Mouse (Mus musculus) intestine, postnatal 0 days (tissue): ENCODE measurements around the gene Krt84. TPM values are rescaled to one million over a fixed set of nuclear protein-coding genes. Genes with fewer than 3 reads are reported as not detected.
"Not testable (repeated sequence)": the region's sequence is repeated elsewhere in the genome, so short reads cannot be mapped to it uniquely, and the experiment has no call there.

Experiments
- ATAC-seq: fragments of 200-750 bp; cut with Nextera tagmentation; 2 replicates; pipeline ENCODE4 v1.8.0; 2017; ENCODE audit warnings: mild to moderate bottlenecking, moderate TSS enrichment, moderate library complexity
- H3K27ac ChIP-seq: fragments of 300-500 bp; sonication (generic); 2 replicates; pipeline ENCODE4 v1.5.1; 2014; ENCODE audit warnings: mild to moderate bottlenecking, low read depth, low read length, moderate library complexity
- H3K27me3 ChIP-seq: fragments of 300-500 bp; sonication (generic); replicated peaks from 2 replicates; pipeline ENCODE4 v1.6.1; 2014; ENCODE audit warnings: low read length, mixed read lengths; ENCODE audit not compliant: control insufficient read depth, insufficient read depth
- H3K36me3 ChIP-seq: fragments of 300-500 bp; sonication (generic); 2 replicates; pipeline ENCODE4 v1.6.1; 2014; ENCODE audit warnings: mild to moderate bottlenecking, moderate library complexity; ENCODE audit not compliant: control insufficient read depth, insufficient read depth
- H3K4me1 ChIP-seq: fragments of 300-500 bp; sonication (generic); replicated peaks from 2 replicates; pipeline ENCODE4 v1.6.1; 2014; ENCODE audit warnings: antibody characterized with exemption, low read length, mixed read lengths; ENCODE audit not compliant: control insufficient read depth, insufficient read depth
- H3K4me2 ChIP-seq: fragments of 300-500 bp; sonication (generic); replicated peaks from 2 replicates; pipeline ENCODE4 v1.6.1; 2014; ENCODE audit warnings: low read depth, mild to moderate bottlenecking, moderate library complexity
- H3K4me3 ChIP-seq: fragments of 300-500 bp; sonication (generic); 2 replicates; pipeline ENCODE4 v1.5.1; 2014; ENCODE audit warnings: low read depth, low read length
- H3K9ac ChIP-seq: fragments of 300-500 bp; sonication (generic); 2 replicates; pipeline ENCODE4 v1.6.1; 2014; ENCODE audit warnings: mild to moderate bottlenecking, low read depth, low read length
- H3K9me3 ChIP-seq: fragments of 300-500 bp; sonication (generic); 2 replicates; pipeline ENCODE4 v1.6.1; 2016; ENCODE audit warnings: mixed run types; ENCODE audit not compliant: control insufficient read depth
- CTCF ChIP-seq: sonication (generic); IDR thresholded peaks from 2 replicates; pipeline ENCODE4 v1.5.1; 2016; ENCODE audit warnings: low read depth, mild to moderate bottlenecking, control low read depth, antibody characterized with exemption, moderate library complexity
- WGBS: fragments of 180-500 bp; shearing (Covaris S2); extraction: QIAGEN DNeasy Blood & Tissue Kit; methylation state at CpG from one replicate; pipeline ENCODE4 v1.1.7; 2014; 5-methylcytosine and 5-hydroxymethylcytosine counted together
- polyA plus RNA-seq: library from polyadenylated mRNA; unstranded; fragments of >200 nt; fragmentation: Nextera tagmentation; extraction: Ambion mirVana; gene quantifications from 2 replicates; pipeline ENCODE4 v1.2.1, GENCODE M21; 2015

Gene Krt84
- polyA plus RNA-seq, 1 experiment from 2014 or later: 0.21 TPM

- no peaks in the 10 kb centered on the region for H3K36me3 ChIP-seq
- no peak overlapping the region for H3K4me2 ChIP-seq
- H3K27ac ChIP-seq: no peak overlapping the region
- H3K9ac ChIP-seq: no peak overlapping the region
- no peaks in the 10 kb centered on the region for H3K9me3 ChIP-seq
- no peaks in the 10 kb centered on the region for H3K27me3 ChIP-seq
- no peak for TF ChIP-seq CTCF
- no peak for ATAC-seq
- no peak overlapping the region for H3K4me3 ChIP-seq
- 55% methylated on average over 4 of the region's 4 CpGs for WGBS
- no peaks in the 10 kb centered on the region for H3K4me1 ChIP-seq
These were observed 5.9 kb upstream of the Krt84 start for GRCm38 (mm10) chr15:101538580-101538900.

GRCm38 (mm10) chr15:101537864-101538579, 5.4 kb upstream of the Krt84 start:
- H3K36me3 ChIP-seq: no peaks in the 10 kb centered on the region
- H3K4me2 ChIP-seq: no peak overlapping the region
- H3K4me1 ChIP-seq: no peaks in the 10 kb centered on the region
- no peak overlapping the region for H3K9ac ChIP-seq
- H3K27me3 ChIP-seq: no peaks in the 10 kb centered on the region
- no peak overlapping the region for H3K4me3 ChIP-seq
- no peaks in the 10 kb centered on the region for H3K9me3 ChIP-seq
- peak; percentile 55 for ATAC-seq
- TF ChIP-seq CTCF: peak; percentile 53
- H3K27ac ChIP-seq: no peak overlapping the region
- WGBS: 34% methylated on average over 7 of the region's 7 CpGs

- ATAC-seq: no peak
- 52% methylated on average over 9 of the region's 9 CpGs for WGBS
- TF ChIP-seq CTCF: no peak
- H3K27ac ChIP-seq: no peak overlapping the region
- H3K27me3 ChIP-seq: no peaks in the 10 kb centered on the region
- H3K4me1 ChIP-seq: no peaks in the 10 kb centered on the region
- H3K9me3 ChIP-seq: no peaks in the 10 kb centered on the region
- H3K4me3 ChIP-seq: no peak overlapping the region
- no peak overlapping the region for H3K9ac ChIP-seq
- H3K36me3 ChIP-seq: no peaks in the 10 kb centered on the region
- no peak overlapping the region for H3K4me2 ChIP-seq
These were observed 3.6 kb upstream of the Krt84 start for GRCm38 (mm10) chr15:101536054-101536850.

- H3K4me1 ChIP-seq: no peaks in the 10 kb centered on the region
- no peak overlapping the region for H3K27ac ChIP-seq
- ATAC-seq: peak; percentile 88
- WGBS: 33% methylated on average over 4 of the region's 4 CpGs
- TF ChIP-seq CTCF: no peak
- H3K36me3 ChIP-seq: no peaks in the 10 kb centered on the region
- no peaks in the 10 kb centered on the region for H3K9me3 ChIP-seq
- no peaks in the 10 kb centered on the region for H3K27me3 ChIP-seq
- no peak overlapping the region for H3K4me2 ChIP-seq
- H3K4me3 ChIP-seq: no peak overlapping the region
- no peak overlapping the region for H3K9ac ChIP-seq
These were observed 9.9 kb downstream of the Krt84 start for GRCm38 (mm10) chr15:101522556-101523232.

- TF ChIP-seq CTCF: peak; percentile 93
- 18% methylated on average over 2 of the region's 2 CpGs for WGBS
- Histone ChIP-seq H3K4me2 (no peak overlapping the region), H3K9me3 (no peaks in the 10 kb centered on the region), H3K9ac (no peak overlapping the region), H3K4me1 (no peaks in the 10 kb centered on the region), H3K27me3 (no peaks in the 10 kb centered on the region), H3K4me3 (no peak overlapping the region), H3K36me3 (no peaks in the 10 kb centered on the region), H3K27ac (no peak overlapping the region)
- ATAC-seq: no peak
These were observed 12.8 kb downstream of the Krt84 start for GRCm38 (mm10) chr15:101519792-101520191.

- not testable (repeated sequence) for H3K27me3 ChIP-seq, H3K4me2 ChIP-seq, H3K27ac ChIP-seq, H3K4me3 ChIP-seq, ATAC-seq, H3K4me1 ChIP-seq, H3K9me3 ChIP-seq, H3K9ac ChIP-seq, H3K36me3 ChIP-seq
- WGBS: 71% methylated on average over 2 of the region's 2 CpGs
These were observed 15.5 kb downstream of the Krt84 start, which contains the start of gene Gm49425 for GRCm38 (mm10) chr15:101517161-101517560. TSS of gene Gm49425 (minus strand) at chr15:101517261.
